Mouse (Mus musculus): ENCODE results near the gene Cmc1.

DNA sequence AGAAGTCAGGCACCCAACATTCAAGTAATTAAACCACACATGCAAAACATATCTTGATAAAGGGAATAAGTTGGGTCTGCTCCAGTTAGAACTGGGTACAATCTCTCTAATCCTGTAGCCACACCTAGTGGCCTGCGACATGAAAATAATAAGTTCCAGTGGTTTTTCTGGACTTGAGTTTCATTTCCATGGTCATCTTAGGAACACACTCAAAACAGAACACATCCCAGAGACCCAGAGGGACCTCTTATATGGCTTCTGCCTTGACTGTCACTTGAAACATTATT is 1.2 kb upstream of the Cmc1 start:
- TF ChIP-seq EP300 (IDR thresholded peaks at IDR 0.05) (no peak), CTCF (IDR thresholded peaks at IDR 0.05) (no peak)
